Mouse (Mus musculus): ENCODE results near the gene Rph3al.

Rph3al gene

DNA sequence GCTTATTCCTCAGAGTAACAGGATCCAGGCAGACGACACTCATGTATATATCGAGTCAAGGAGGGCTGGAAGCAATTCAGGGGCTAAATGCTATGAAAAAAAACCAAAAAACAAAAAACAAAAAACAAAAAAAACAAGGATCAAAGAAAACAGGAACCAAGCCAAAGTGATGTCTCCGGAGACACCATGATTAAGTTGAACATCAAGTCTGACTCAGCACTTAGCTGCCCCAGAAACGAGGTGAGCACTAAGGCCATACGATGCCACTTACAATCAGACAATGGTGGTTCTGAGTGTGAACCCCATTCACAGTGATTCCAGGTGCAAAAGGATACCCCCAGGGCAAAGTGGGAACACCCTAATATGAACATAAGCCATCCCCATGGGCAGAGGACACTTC, 13.7 kb upstream of the Rph3al start:
- in situ Hi-C loops (cut with MboI, MseI): no loop called here

DNA sequence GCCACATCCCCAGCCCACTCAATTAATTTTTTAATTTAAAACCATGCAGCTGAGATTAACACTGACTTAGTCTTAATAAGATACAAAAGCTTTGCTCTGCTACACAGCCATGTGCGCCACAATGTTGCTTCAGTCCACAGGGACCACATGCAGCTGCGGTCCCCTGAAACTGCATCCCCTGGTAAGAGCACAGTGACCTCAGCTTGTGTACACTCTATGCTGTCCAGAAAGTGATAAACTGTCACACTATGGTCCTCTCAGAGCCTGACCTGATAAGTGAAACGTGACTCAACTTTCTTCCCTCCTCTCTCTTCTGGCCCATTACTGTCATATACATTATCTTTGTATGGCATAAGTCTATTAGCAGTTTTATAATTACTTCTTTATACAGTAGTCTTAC, 12.2 kb upstream of the Rph3al start:
- in situ Hi-C loops (cut with MboI, MseI): no loop called here

DNA sequence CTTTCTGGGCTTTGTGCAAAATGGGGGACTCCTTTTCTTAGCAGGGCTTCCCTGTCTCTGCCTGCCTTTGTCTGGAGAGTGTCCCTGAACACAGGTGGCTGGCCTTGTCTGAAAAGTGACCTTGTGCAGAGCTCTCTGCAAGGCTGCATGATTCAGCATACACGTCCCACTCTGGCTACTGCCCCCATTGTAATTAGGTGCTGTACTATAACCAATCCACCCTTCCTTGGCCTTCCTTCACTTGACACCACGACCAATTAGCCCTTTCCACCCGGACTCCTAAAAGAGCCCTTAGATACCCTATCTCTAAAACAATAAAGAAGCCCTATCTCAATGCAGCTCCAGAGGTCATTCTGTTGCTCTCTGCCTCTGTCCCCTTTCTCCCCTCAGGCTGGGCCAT, 10.6 kb upstream of the Rph3al start:
- in situ Hi-C loops (cut with MboI, MseI): no loop called here

DNA sequence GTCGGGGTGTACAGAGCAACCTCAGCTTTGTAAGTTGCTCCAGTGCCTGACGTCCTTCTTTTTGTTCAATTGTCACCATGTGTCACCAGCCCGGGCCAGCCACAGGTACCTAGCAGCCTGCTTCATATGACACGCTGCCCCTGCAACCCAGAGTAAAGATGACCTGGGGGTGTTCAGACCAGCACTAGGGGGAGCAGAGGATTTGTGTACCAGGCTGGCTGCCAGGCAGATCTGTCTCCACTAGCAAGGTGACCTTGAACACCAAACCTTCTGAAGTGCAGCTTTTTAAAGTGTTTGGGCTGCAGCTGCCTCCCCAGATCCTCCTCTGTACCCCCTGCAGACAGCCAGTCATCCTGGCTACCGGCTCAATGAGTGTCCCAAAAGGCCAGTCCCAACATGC, 9.0 kb upstream of the Rph3al start:
- in situ Hi-C loops (cut with MboI, MseI): no loop called here

DNA sequence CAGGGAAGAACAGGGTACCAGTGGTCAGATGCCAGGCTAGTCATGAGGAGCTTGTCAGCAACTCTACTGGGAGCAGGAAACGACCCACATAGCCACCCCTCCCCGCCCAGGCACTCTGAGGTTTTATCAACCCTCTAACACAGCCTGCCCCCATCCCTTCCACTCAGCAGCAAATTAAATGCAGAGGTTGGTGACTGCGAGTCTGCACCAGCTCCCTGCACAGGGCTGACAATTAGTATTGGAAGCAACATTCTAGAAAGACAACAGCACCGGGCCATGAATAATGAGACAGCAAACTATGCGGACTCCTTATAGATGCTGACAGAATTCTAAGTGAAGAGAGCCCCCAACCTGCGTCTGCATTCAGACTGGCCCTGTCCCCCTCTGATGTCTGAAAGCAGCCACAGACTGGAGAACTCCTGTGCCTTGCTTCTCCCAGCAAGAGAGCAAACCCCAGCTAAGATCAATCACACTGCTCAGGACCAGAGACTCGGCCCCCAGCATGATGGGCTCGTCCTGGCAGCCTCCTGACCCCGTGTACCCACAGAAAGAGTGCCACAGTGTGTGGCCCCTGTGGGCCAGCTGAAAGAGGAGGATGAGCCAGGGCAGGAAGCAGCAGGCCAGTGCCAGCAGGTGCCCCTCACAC, 7.7 kb upstream of the Rph3al start:
- in situ Hi-C loops (cut with MboI, MseI): no loop called here

DNA sequence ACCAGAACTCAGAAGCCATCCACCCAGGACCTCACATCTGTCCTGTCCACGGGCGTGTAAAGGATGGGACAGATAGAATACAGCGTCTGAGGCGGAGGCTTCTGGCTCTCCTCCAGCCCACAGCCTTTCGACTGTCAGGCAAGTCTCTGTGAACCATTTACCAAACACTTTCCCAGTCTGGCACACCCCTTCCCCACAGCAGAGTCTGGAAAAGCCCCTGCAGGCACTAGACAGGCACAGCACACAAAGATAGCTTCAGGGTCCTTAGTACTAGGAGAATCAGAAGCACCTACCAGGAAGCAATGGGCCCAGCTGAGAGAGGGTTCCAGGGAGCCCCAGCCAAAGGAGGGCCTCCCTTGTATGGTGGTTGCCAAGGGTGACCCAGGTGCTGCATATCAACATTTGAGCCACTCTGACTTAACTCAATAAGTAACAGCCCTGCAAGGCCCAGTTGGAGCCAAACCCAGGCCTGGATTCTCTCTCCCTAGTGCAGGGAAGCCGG, 808 bp downstream of the Rph3al start:
- in situ Hi-C loops (cut with MboI, MseI): no loop called here

DNA sequence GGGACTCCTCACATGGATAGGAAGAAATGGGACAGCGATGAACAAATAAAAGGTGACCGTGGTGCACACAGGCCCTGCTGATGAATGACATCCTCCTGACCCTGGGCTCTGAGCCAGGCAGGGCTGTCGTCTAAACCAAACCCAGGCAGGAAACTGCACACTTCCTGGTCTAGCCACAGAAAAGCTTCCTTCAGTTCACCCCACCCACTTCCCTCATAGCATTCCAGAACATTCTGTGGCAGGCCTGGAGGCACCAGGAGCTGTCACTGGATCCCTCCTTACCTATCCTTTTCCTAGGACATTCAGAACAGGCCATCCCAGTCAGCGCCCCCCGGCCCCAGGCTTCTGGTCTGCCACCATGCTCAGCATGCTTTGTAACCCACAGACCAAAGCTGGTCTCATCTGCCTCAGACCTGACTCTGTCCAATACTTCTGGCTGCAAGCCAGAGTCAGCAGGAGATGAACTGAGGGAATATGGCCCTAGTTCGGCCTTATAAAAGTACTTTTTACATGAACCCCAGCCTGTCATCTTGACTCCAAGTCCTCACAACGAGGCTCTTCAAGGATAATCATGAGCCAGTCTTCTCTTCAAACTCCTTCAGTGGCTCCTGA, 2.3 kb downstream of the Rph3al start:
- in situ Hi-C loops (cut with MboI, MseI): no loop called here

DNA sequence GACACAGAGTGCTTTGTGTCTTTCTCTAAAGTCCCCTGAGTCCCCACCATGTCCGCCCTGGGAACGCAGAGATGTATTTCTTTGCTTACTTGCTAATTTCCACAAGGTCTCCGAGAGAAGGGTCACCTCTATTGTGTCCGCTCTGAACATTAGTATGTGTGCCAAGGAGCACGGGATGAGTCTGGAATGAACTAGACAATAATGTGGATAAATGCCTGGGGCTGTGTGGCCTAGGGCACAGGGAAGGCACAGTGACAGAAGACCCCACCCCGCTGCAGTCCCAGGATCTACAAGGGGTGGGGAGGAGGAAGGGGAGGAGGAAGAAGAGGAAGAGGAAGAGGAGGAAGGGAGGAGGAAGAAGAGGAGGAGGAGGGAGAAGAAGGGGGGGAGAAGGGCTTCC, 3.8 kb downstream of the Rph3al start:
- in situ Hi-C loops (cut with MboI, MseI): no loop called here

DNA sequence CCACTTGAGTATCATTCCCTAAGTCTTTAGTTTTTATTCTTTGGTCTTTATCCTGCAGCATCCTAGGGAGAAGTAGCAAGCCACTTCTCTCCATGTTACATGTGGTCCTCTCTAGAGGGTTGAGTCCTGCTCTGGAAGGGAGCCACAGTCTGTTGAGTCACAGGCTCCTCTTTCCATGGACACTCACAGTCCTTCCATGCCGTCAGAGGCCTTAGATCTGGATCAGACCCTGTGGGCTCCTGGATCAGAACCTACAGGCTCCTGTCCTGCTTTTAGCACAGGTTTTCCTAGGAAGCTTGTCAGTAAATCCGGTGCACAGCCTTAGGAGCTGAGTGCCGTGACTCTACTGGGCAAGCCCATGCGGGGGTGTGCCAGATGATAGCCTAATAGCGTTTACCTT, 4.9 kb downstream of the Rph3al start:
- in situ Hi-C loops (cut with MboI, MseI): no loop called here

DNA sequence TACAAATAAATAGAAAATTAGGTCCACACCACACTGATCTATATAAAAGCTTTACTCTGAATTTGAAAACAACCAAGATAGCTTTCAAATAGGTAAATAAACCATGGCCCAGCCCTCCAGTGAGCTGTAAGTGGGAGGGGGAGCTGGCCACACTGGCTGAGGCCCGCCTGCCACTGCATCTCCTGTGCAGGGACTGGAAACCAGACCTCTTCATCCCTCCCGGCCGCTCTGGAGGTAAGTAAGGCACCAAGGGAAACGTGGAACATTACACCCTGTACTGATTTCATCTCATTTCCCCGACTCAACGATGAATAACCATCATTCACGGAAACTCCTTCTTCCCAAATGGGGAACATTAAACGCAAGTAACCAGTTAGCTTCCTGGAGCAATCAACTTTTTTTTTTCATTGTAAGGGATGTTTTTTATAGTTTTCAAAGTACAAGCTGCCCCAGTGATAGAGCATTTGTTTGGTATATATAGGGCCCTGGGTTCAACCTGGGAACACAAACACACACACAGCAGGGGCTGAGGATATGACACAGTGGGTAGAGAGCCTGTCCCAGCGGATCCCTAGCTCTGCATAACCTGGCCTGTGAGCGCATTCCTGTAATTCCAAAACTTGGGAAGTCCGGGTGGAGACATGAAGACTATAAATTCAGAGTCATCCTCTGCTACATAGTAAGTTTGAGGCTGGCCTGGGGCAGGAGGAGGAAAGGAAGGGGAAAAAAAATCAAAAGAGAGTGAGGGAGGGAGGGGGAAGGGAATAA, 7.1 kb downstream of the Rph3al start:
- in situ Hi-C loops (cut with MboI, MseI): no loop called here

DNA sequence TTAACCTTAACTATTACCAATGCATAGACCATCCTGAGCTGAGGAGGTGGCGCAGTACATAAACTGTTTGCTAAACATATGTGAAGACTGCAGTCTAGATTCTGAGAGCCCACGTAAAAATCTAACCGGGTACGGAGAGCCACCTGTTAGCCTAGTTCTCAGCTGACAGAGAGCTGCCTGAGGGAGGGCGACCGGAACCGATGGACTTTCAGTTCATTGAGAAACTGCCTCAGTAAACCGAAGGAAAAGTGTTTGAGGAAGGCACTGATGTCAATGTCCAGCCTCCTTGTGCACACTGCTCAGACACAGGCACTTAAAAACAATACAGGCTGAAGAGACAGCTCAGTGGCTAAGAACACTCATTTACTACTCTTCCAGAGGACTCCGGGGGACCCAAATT, 8.0 kb downstream of the Rph3al start:
- in situ Hi-C loops (cut with MboI, MseI): no loop called here

DNA sequence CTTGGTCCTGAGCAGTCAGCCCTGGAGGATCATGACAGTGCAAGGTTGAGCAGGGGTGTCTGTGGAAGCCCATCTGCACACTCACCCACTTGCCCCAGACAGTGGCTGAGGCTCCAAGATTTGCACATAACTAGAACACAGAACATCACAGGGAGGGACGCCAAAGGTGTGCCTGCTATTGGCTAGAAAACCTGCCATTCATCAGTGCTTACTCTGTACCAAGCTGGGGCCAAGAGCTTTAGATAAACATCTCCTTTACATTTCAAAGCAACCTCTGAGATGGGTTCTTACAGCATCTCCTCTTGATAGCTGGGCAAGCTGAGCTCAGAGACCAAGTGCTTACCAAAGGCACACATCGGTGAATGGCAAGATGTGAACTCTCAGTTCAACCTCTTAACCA, 10.3 kb downstream of the Rph3al start:
- in situ Hi-C loops (cut with MboI, MseI): no loop called here

DNA sequence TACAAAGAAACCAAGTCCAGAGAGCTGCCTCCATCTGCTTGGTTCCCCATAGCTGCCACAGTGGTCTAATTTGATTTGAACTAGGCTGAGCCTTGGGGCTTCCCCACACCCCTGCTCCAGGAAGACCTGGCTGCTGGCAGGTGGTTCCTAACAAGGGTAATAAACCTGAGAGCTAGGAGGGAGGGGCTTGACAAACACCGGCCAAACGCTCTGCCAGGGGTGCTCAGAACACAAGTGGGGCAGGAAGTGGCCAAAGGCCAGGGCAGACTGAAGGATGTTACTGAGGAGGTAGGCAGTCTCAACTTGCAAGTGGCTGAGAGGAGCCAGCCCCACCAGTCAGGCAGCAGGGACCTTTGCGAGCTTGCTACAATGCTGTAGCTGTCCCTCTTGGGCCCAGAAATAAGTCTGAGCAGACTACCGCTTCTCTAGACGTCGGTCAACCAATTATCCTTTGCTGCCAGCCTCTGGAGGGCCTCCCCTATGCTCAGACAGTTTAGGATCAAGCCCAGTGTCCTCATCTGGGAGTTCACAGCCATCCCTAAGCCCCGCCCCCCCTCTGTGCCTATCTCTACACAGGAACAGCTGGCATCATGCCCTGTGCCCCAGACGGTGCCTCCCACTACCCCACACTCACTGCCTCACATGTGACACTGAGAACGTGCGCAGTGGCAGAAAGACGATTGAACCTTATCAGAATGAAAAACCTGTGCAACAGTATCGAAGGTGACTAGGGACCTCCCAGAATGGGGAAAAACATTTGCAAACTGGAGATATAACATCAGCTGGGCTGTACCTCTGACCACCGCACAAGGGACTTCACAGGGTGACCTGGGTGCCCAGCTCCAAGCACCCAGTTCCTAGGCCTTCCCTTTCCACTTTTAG, 11.6 kb downstream of the Rph3al start:
- in situ Hi-C loops (cut with MboI, MseI): no loop called here

DNA sequence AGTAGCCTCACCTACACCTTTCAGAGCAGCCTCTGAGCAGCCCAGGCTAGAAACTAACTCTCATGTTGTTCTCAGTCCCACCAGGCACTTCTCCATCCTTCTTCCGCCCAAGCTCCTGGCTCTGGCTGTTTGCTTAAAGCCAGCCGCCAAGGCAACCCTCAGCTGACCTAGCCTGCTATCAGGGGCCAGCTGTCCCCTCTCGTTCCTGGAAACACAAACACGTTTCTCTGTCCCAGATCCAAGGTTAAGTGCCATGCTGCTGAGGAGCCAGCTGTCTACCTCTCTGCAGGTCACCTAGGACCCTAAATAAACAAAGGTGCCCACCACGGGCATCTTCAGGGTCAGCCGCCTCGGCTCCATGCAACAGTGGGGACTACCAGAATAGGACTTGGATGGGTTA, 12.4 kb downstream of the Rph3al start:
- in situ Hi-C loops (cut with MboI, MseI): no loop called here

DNA sequence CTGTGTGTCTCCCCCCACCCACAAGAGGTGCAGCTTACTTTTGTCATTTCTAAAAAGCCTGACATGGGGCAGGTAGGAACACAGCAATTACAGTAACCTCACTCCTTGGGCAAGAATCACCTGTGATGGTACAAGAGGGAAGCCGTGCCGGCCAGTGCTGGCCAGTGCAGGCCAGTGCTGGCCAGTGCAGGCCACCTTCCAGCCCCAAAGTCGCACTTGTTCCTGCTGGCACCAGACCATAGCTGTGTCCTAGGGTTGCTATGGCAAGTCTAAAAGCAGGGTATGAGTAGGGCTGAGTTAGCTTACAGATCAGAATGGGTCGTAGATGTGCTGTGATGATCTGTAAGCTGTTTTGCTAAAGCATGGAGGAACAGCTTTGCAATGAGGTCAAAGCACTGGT, 15.5 kb downstream of the Rph3al start:
- in situ Hi-C loops (cut with MboI, MseI): no loop called here

DNA sequence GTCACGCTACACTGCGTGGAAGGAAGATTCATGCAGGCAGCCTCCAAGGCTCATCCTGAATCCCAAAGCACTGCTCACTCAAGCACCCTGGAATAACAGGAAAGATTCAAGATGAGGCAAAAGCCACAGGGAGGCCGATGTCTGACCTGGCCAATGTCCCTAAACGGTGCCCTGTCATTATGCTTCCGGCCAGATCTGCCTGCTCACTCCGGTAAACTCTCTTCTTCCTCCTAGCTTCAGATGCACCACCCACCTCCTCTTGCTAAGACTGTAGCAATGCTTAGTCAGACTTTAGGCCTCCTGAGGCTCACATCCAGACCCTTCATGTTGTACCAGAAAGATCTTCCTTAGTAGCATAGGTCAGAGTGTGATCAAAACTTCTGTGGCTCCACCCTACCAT, 19.1 kb downstream of the Rph3al start:
- in situ Hi-C loops (cut with MboI, MseI): loop anchor here (5.0 kb wide), 1 partner anchor 43 kb away; no protein-coding TSS in a partner anchor

DNA sequence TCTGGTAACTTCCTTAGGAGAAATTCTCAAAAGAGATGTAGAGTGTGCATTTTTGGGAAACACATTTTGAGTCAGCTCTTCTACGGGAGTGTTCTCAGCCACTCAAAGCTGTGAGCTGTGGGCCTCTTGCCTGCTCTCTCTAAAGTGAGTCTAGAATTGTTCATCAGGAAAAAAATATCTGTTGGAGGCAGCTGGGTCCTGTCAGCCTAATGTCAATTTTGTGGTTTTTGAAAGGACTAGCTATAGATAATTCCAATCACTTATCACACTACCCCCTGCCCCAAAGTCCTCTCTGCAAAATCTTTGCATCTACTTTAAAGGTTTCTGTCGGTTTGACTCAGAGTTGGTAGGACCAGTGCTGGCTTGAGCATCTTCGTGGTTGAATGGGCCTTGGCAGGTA, 20.9 kb downstream of the Rph3al start:
- in situ Hi-C loops (cut with MboI, MseI): loop anchor here (5.0 kb wide), 1 partner anchor 45 kb away; no protein-coding TSS in a partner anchor

DNA sequence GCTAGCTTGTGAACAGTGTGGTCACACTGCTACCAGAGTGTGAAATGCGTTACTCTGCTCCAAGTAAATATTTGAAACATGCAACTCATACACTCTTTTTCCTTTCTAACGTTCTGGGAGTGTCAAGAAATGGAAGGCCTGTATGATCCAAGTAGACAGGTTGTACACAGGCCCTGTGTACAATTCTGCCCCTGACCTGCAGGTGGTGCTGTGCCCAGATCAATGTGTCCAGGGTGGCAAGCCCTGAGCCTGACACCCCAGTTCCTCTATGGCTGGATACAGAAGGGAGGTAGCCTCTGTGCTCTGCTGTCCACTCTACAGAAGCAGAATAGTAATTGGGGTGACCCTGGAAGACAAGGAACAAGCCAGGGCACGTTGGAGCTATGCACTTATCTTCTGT, 24.3 kb downstream of the Rph3al start:
- in situ Hi-C loops (cut with MboI, MseI): no loop called here

DNA sequence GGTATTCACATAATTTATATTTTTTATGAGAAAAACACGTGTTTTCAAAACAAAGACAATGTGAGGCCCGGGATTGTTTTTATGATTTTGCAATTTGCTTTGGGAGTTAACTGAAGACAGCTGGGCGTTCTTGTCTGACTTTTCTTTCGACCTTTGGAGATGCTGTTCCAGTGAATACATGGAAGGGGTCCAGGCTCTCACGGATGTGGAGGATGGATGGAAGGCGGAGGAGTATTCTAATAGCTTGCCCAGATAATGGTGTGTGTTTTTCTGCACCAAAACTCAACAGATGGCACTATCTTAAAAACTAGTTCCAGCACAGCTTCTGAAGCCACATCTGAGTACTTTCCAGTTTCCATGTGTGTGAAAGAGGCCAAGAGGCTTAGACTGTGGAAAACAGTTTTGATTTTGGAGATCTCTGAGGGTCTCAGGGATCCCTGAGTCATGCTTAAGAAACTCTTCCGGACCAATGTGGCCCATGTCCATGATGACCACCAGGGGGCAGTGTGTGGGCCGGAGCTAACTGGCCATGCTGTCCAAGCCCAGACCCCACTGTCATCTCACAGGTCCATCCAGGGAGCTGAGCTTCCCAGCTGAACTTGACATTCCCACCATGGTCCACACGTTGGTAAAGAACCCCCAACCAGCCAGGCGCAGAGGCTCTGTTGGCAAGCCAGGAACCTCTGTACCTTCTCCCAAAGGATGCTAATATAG, 25.1 kb downstream of the Rph3al start:
- in situ Hi-C loops (cut with MboI, MseI): no loop called here

DNA sequence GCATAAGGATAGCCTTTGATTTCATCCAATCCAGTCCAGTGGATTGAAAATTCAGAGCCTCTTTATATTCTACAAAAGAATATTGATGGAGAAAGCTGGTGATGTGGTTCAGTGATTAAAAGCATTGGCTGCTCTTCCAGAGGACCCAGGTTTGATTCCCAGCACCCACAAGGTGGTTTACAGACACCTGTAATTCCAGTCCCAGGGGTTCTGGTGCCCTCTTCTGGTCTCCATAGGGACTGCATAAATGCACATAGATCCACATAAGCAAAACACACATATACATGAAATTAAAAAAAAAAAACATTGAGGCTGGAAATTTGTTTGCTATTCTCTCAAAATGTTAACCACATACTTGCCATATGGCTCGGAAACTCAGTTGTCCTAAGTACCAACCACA, 26.3 kb downstream of the Rph3al start:
- in situ Hi-C loops (cut with MboI, MseI): no loop called here
